Mouse (Mus musculus): Measurements from ENCODE around the gene Fam24a. TPM values are rescaled to one million over a fixed set of nuclear protein-coding genes. Genes with fewer than 3 reads are reported as not detected.

Fam24a gene
- polyA plus RNA-seq (2012; ENCODE audit: low replicate concordance): not detected in 2 replicates

GRCm38 (mm10) chr7:131333564-131333963 lies at the start of gene Fam24a:
Gene Fam24a, plus strand, starts transcription at chr7:131333864.

GRCm38 (mm10) chr7:131322192-131322591 lies 11.5 kb upstream of the Fam24a start, which contains the start of gene Cuzd1:
Gene Cuzd1, minus strand, starts transcription at chr7:131322292.

GRCm38 (mm10) chr7:131329416-131329815 lies 4.2 kb upstream of the Fam24a start, which contains the start of gene Fam24b:
Gene Fam24b, minus strand, starts transcription at chr7:131329516.

GRCm38 (mm10) chr7:131362615-131363300 lies 29.1 kb downstream of the Fam24a start, which contains the start of gene 2310057M21Rik:
Gene 2310057M21Rik, minus strand, starts transcription at chr7:131362759.

GRCm38 (mm10) chr7:131370648-131371469 lies 37.2 kb downstream of the Fam24a start, which contains the start of gene Pstk:
Gene Pstk, plus strand, starts transcription at chr7:131371141.

Other genes with a start within 250 kb of the Fam24a start
- not detected in 2 replicates for gene 4933402N03Rik, start 187.6 kb upstream of the Fam24a start, polyA plus RNA-seq (2012; ENCODE audit: low replicate concordance)
- gene 5430419D17Rik, start 159.5 kb upstream of the Fam24a start, polyA plus RNA-seq (2012; ENCODE audit: low replicate concordance): 0.02 TPM in 1 of 2 replicates, not detected in the other
- gene Cuzd1, start 11.6 kb upstream of the Fam24a start, polyA plus RNA-seq (2012; ENCODE audit: low replicate concordance): not detected in 2 replicates
- not detected in 2 replicates for gene Fam24b, start 4.3 kb upstream of the Fam24a start, polyA plus RNA-seq (2012; ENCODE audit: low replicate concordance)
- 14.2 and 14.3 TPM in 2 replicates for gene 2310057M21Rik, start 28.9 kb downstream of the Fam24a start, polyA plus RNA-seq (2012; ENCODE audit: low replicate concordance)
- 13.3 and 14.2 TPM in 2 replicates for gene Pstk, start 37.3 kb downstream of the Fam24a start, polyA plus RNA-seq (2012; ENCODE audit: low replicate concordance)
- 3.1 and 21.8 TPM in 2 replicates for gene Ikzf5, start 76.7 kb downstream of the Fam24a start, polyA plus RNA-seq (2012; ENCODE audit: low replicate concordance)
- gene Acadsb, start 76.7 kb downstream of the Fam24a start, polyA plus RNA-seq (2012; ENCODE audit: low replicate concordance): 0.64 and 3.5 TPM in 2 replicates
- gene Hmx3, start 209.0 kb downstream of the Fam24a start, polyA plus RNA-seq (2012; ENCODE audit: low replicate concordance): not detected in 2 replicates
- gene Hmx2, start 214.9 kb downstream of the Fam24a start, polyA plus RNA-seq (2012; ENCODE audit: low replicate concordance): 0.69 TPM in 1 of 2 replicates, not detected in the other
- gene Bub3, start 226.4 kb downstream of the Fam24a start, polyA plus RNA-seq (2012; ENCODE audit: low replicate concordance): 29.9 and 30.3 TPM in 2 replicates